Comparison of ENCODE assay signal across 8 mouse cellular contexts in genomic region chr7:79786295-79786694, GRCm38 (mm10). TPM values are rescaled to one million over a fixed set of nuclear protein-coding genes. Genes with fewer than 3 reads are reported as not detected.
A peak's percentile ranks its signal among the peaks of the same experiment; 100 is the strongest.
DNase-seq lines count a peak whose midpoint lies in the region; ATAC-seq and TF ChIP-seq lines count a peak whose summit lies in the region.

No protein-coding gene starts in this region.

- intact Hi-C loops in heart, postnatal 14 days (cut with DNase I) = loop anchor here (5.0 kb wide), 1 partner anchor 174 kb away; no protein-coding TSS in a partner anchor

- H3K27me3 ChIP-seq in E14TG2a.4 (ENCODE audit: insufficient read depth, low read length) = peaks cover 44% of the 10 kb centered on the region
- peaks cover 19% of the 10 kb centered on the region for H3K27me3 ChIP-seq in lung, embryonic 15.5 days

- H3K9ac ChIP-seq in lung, embryonic 15.5 days = no peak overlapping the region

- peaks cover 37% of the 10 kb centered on the region for H3K4me1 ChIP-seq in E14TG2a.4 (replicated peaks; ENCODE audit: low read depth, low read length)
- no peaks in the 10 kb centered on the region for H3K4me1 ChIP-seq in lung, embryonic 15.5 days

- no peaks in the 10 kb centered on the region for H3K36me3 ChIP-seq in E14TG2a.4 (ENCODE audit: insufficient read depth, low read length)
- no peaks in the 10 kb centered on the region for H3K36me3 ChIP-seq in lung, embryonic 15.5 days

- peak; percentile 73 for TF ChIP-seq CTCF in E14TG2a.4 (conservative IDR thresholded peaks at IDR 0.05; ENCODE audit: low read length)

- no peaks in the 10 kb centered on the region for H3K9me3 ChIP-seq in E14TG2a.4 (ENCODE audit: low read length)
- no peaks in the 10 kb centered on the region for H3K9me3 ChIP-seq in lung, embryonic 15.5 days

- no peak overlapping the region for H3K27ac ChIP-seq in lung, embryonic 15.5 days

- no peak overlapping the region for H3K4me2 ChIP-seq in lung, embryonic 15.5 days

- H3K4me3 ChIP-seq in E14TG2a.4 (replicated peaks; ENCODE audit: low read length) = peak overlapping the region; percentile 43
- no peak overlapping the region for H3K4me3 ChIP-seq in lung, embryonic 15.5 days

- peak; percentile 66; the same call in 1 of the 2 replicates for ATAC-seq in erythroid progenitor cell, adult 5-6 weeks (replicated peaks; ENCODE audit: low FRiP score, poor library complexity, severe bottlenecking)
- 0 out of 2 replicates have a peak, but pooled peaks have one; percentile 14 for ATAC-seq in lung, embryonic 15.5 days (ENCODE audit: borderline replicate concordance, extremely low read depth, low FRiP score, low TSS enrichment)

- 20% methylated on average over 6 of the region's 6 CpGs for WGBS in lung, embryonic 15.5 days

- peak; percentile 78 for DNase-seq in brain, adult 2 months (ENCODE audit: low read depth, low spot score)
- DNase-seq in heart, postnatal 14 days = peak; percentile 67 to 86
- peak; percentile 72 for DNase-seq in layer of hippocampus, adult 11-12 months (ENCODE audit: low spot score)
- DNase-seq in ovary, postnatal 10 days (ENCODE audit: low spot score) = peak; percentile 48
- peak; percentile 21 to 44 for DNase-seq in thymus, postnatal 36 days

RNA-seq across cellular contexts. Expression of gene Mesp1, which starts 7.3 kb away (rescaled TPM):
- total RNA-seq in erythroid progenitor cell, adult 5-6 weeks (2015; ENCODE audit: low replicate concordance) = not detected in 2 replicates
- total RNA-seq in erythroid progenitor cell, adult 5-6 weeks (2017; ENCODE audit: low replicate concordance) = not detected in 2 replicates
- total RNA-seq in heart, postnatal 14 days (2021) = not detected
- not detected in 2 replicates for polyA plus RNA-seq in lung, embryonic 15.5 days (2015; fragmentation: Nextera tagmentation; extraction: Ambion mirVana)

RNA-seq across cellular contexts. Expression of gene Mesp2, which starts 24.2 kb away (rescaled TPM):
- total RNA-seq in erythroid progenitor cell, adult 5-6 weeks (2015; ENCODE audit: low replicate concordance) = not detected in 2 replicates
- not detected in 2 replicates for total RNA-seq in erythroid progenitor cell, adult 5-6 weeks (2017; ENCODE audit: low replicate concordance)
- total RNA-seq in heart, postnatal 14 days (2021) = under 1 TPM; 0.10 to 0.19 TPM
- polyA plus RNA-seq in lung, embryonic 15.5 days (2015; fragmentation: Nextera tagmentation; extraction: Ambion mirVana) = 0.48 and 0.56 TPM in 2 replicates

RNA-seq across cellular contexts. Expression of gene Wdr93, which starts 43.3 kb away (rescaled TPM):
- total RNA-seq in erythroid progenitor cell, adult 5-6 weeks (2015; ENCODE audit: low replicate concordance) = not detected in 2 replicates
- total RNA-seq in erythroid progenitor cell, adult 5-6 weeks (2017; ENCODE audit: low replicate concordance) = not detected in 2 replicates
- total RNA-seq in heart, postnatal 14 days (2021) = under 1 TPM; 0.12 to 0.24 TPM
- polyA plus RNA-seq in lung, embryonic 15.5 days (2015; fragmentation: Nextera tagmentation; extraction: Ambion mirVana) = 0.78 and 0.86 TPM in 2 replicates

RNA-seq across cellular contexts. Expression of gene Pex11a, which starts 43.4 kb away (rescaled TPM):
- total RNA-seq in erythroid progenitor cell, adult 5-6 weeks (2015; ENCODE audit: low replicate concordance) = 1.3 and 4.0 TPM in 2 replicates
- not detected in 2 replicates for total RNA-seq in erythroid progenitor cell, adult 5-6 weeks (2017; ENCODE audit: low replicate concordance)
- total RNA-seq in heart, postnatal 14 days (2021) = 10 to 100 TPM; 13.8 to 14.8 TPM
- 10.2 and 12.1 TPM in 2 replicates for polyA plus RNA-seq in lung, embryonic 15.5 days (2015; fragmentation: Nextera tagmentation; extraction: Ambion mirVana)

RNA-seq across cellular contexts. Expression of gene Plin1, which starts 53.6 kb away (rescaled TPM):
- total RNA-seq in erythroid progenitor cell, adult 5-6 weeks (2015; ENCODE audit: low replicate concordance) = not detected in 2 replicates
- not detected in 2 replicates for total RNA-seq in erythroid progenitor cell, adult 5-6 weeks (2017; ENCODE audit: low replicate concordance)
- 10 to 100 TPM in 1 of 2 experiments, 1 to 10 TPM in 1; 5.0 to 24.7 TPM for total RNA-seq in heart, postnatal 14 days (2021)
- not detected in 2 replicates for polyA plus RNA-seq in lung, embryonic 15.5 days (2015; fragmentation: Nextera tagmentation; extraction: Ambion mirVana)
